ENCODE assay signal across 18 mouse cellular contexts in genomic region chr8:71297439-71297838, GRCm38 (mm10).
"Had no signal": no experiment of that assay in that cellular context is flagged by ENCODE, and none has a peak within 500 bp of the region (broad histone marks: within the 10 kb centered on the region; RNA-seq: fewer than 3 reads in every experiment).

No protein-coding gene starts in this region.

- ATAC-seq: intestine, postnatal 0 days had no signal

- H3K9me3 ChIP-seq: limb, embryonic 15.5 days; lung, embryonic 15.5 days had no signal

- H3K9ac ChIP-seq: limb, embryonic 12.5 days; limb, embryonic 15.5 days; liver, embryonic 14.5 days; lung, embryonic 15.5 days; stomach, embryonic 15.5 days had no signal

- DNase-seq: kidney, adult 9 months; kidney, postnatal 25 days; layer of hippocampus, adult 9-11 months; left cerebral cortex, postnatal 4 days; lung, adult 18-20 months; lung, postnatal 10 days; lung, postnatal 36 days; midbrain, embryonic 14.5 days; thymus, postnatal 25 days had no signal

- H3K4me2 ChIP-seq: limb, embryonic 12.5 days; limb, embryonic 15.5 days; lung, embryonic 15.5 days; midbrain, embryonic 11.5 days; stomach, embryonic 15.5 days had no signal

- H3K4me1 ChIP-seq: limb, embryonic 12.5 days; limb, embryonic 15.5 days; lung, embryonic 15.5 days; stomach, embryonic 15.5 days had no signal

- H3K27ac ChIP-seq: kidney, postnatal 0 days; limb, embryonic 12.5 days; limb, embryonic 15.5 days; liver, embryonic 14.5 days; lung, embryonic 15.5 days; stomach, embryonic 15.5 days had no signal

- H3K4me3 ChIP-seq: layer of hippocampus, adult 2 months; limb, embryonic 12.5 days; limb, embryonic 15.5 days; lung, embryonic 15.5 days; stomach, embryonic 15.5 days had no signal

- H3K27me3 ChIP-seq: limb, embryonic 12.5 days; limb, embryonic 15.5 days; lung, embryonic 15.5 days; stomach, embryonic 15.5 days had no signal
